Mouse (Mus musculus): ENCODE data around the gene Gbp8. TPM values are rescaled to one million over a fixed set of nuclear protein-coding genes. Genes with fewer than 3 reads are reported as not detected.

Gbp8 gene
- 35.3 TPM for total RNA-seq (2023)

GRCm38 (mm10) chr5:105139409-105140088 is at the start of gene Gbp8, which contains the start of the genes Gbp9 and Gbp4:
TSS of gene Gbp8 (minus strand) at chr5:105139540.
TSS of gene Gbp9 (minus strand) at chr5:105139539.
TSS of gene Gbp4 (minus strand) at chr5:105139586.

GRCm38 (mm10) chr5:104982535-104982934 is 156.8 kb downstream of the Gbp8 start, which contains the start of gene Abcg3:
TSS of gene Abcg3 (minus strand) at chr5:104982718.

Other genes starting within 250 kb of the Gbp8 start
- 10.1 TPM for gene Abcg3, start 156.8 kb downstream of the Gbp8 start, total RNA-seq (2023)
- 114 TPM for gene Gbp9, start within 50 bp of the Gbp8 start, total RNA-seq (2023)
- 145 TPM for gene Gbp4, start within 50 bp of the Gbp8 start, total RNA-seq (2023)
- 9.9 TPM for gene Gbp10, start 100.0 kb upstream of the Gbp8 start, total RNA-seq (2023)
- gene Gm43302, start 154.2 kb upstream of the Gbp8 start, total RNA-seq (2023): not detected
- 61.0 TPM for gene Gbp6, start 154.2 kb upstream of the Gbp8 start, total RNA-seq (2023)

Measured in CD8-positive naive resting alpha-beta T cell, adult 57 days (primary cell).